Mouse (Mus musculus): ENCODE results near the gene Ccdc85c. TPM values are rescaled to one million over a fixed set of nuclear protein-coding genes. Genes with fewer than 3 reads are reported as not detected.

The Ccdc85c gene
- total and polyA plus RNA-seq, 2 experiments from 2014 or later = 19.9 to 89.6 TPM

DNA sequence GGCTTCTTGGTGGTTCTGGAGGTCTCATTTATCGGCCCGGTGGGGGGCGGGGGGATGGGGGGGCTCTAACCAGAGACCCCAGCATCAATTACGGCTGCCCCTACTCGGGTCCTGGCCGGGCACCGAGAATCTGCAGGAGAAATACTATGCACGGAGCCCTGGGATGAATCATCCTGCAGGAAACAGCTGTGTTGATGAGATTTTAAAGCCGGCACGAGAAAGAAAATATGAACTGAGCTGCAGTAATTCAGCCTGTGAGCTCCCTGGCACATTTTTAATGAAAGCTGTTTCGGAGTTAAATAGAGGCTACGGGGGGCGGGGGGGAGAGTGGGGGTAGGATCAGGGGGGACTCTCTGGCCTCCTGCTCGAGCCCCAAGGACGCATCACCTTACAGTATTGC, 56.1 kb downstream of the Ccdc85c start:
- Histone ChIP-seq H3K4me3 (ENCODE audit: low read depth, low read length) (no peak overlapping the region), H3K27ac (ENCODE audit: low read depth, low read length) (peak overlapping the region; percentile 34; the same call in 1 of the 2 replicates), H3K9me3 (ENCODE audit: low read length) (no peaks in the 10 kb centered on the region), H3K27me3 (ENCODE audit: insufficient read depth, low read length) (no peaks in the 10 kb centered on the region), H3K9ac (replicated peaks; ENCODE audit: low read length, poor library complexity, severe bottlenecking) (no peak overlapping the region; the same call in 1 of the 2 replicates), H3K4me1 (ENCODE audit: insufficient read depth, low read length) (peaks cover 10% of the 10 kb centered on the region; the same call in 1 of the 2 replicates), H3K4me2 (ENCODE audit: low read depth, low read length, poor library complexity, severe bottlenecking) (no peak overlapping the region), H3K36me3 (ENCODE audit: insufficient read depth, low read length) (no peaks in the 10 kb centered on the region)
- ATAC-seq (ENCODE audit: low FRiP score) = no peak
- TF ChIP-seq CTCF (IDR thresholded peaks at IDR 0.05) = no peak
- DNase-seq (ENCODE audit: low spot score) = peak; percentile 60
- WGBS = 41% methylated on average over 15 of the region's 15 CpGs

DNA sequence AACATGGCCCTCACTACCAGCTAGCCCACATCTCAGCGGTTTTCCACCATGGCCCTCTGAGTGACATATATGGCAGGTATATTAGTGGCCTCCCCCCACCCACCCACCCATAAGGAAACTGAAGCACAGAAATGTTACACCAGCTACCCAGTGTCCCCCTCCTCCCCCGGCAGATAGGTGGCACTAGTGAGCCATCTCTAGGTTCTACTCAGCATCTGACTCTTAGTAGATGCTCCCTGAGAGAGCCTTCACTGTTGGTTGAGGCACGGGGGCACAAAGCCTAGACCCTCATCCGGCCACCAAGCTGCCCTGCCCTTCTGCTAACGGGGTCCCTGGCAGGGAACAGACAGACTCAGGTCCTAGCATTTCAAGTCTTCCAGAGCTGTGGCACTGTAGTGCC, 57.7 kb downstream of the Ccdc85c start:
- H3K4me1 ChIP-seq (ENCODE audit: insufficient read depth, low read length) = peaks cover 10% of the 10 kb centered on the region; the same call in 1 of the 2 replicates
- no peak overlapping the region for H3K4me3 ChIP-seq (ENCODE audit: low read depth, low read length)
- no peak for DNase-seq (ENCODE audit: low spot score)
- H3K27me3 ChIP-seq (ENCODE audit: insufficient read depth, low read length) = no peaks in the 10 kb centered on the region
- no peak for ATAC-seq (ENCODE audit: low FRiP score)
- no peaks in the 10 kb centered on the region for H3K36me3 ChIP-seq (ENCODE audit: insufficient read depth, low read length)
- no peak overlapping the region for H3K27ac ChIP-seq (ENCODE audit: low read depth, low read length)
- no peaks in the 10 kb centered on the region for H3K9me3 ChIP-seq (ENCODE audit: low read length)
- TF ChIP-seq CTCF (IDR thresholded peaks at IDR 0.05) = peak; percentile 68
- no peak overlapping the region for H3K4me2 ChIP-seq (ENCODE audit: low read depth, low read length, poor library complexity, severe bottlenecking)
- 62% methylated on average over 5 of the region's 5 CpGs for WGBS
- 0 out of 2 replicates have a peak overlapping the region, but pooled peaks have one; percentile 19 for H3K9ac ChIP-seq (replicated peaks; ENCODE audit: low read length, poor library complexity, severe bottlenecking)

DNA sequence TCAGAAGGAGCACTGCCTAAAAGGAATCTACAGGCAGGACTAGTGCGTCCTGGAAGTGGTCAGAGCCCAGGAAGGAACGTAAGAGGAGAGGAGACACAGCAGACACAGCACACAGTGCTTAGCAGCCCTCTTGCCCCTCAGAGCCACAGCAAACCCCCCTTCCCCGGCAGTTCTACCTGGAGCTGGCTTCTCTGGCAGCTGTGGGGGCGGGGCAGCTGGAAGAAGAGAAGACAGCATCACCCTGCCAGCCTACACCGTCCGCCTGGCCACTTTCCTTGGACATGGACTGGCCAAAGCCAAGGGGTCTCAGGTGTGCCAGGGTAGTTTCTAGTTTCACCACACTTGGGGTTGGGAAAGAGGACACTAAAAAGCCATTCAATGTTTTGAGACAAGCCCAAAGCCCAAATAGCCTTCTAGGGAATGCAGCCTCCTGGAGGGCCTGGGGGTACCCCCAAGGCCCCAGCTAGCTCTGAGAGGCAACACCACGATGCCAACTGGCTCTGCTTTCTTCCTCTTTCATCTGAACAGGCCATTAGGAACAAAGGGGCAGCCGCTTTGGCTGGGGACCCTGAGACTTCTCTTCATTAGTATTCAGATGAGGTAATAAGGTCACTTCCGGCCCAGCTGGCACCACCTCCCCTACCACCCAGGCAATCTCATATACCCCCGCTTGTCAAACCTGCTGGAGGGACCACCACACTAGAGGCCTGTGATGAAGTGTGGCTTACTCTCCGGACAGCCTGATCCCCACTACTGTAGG, 58.4 kb downstream of the Ccdc85c start:
- Histone ChIP-seq H3K9me3 (ENCODE audit: low read length) (no peaks in the 10 kb centered on the region), H3K36me3 (ENCODE audit: insufficient read depth, low read length) (no peaks in the 10 kb centered on the region), H3K4me3 (ENCODE audit: low read depth, low read length) (no peak overlapping the region), H3K27ac (ENCODE audit: low read depth, low read length) (no peak overlapping the region), H3K4me2 (ENCODE audit: low read depth, low read length, poor library complexity, severe bottlenecking) (no peak overlapping the region), H3K27me3 (ENCODE audit: insufficient read depth, low read length) (no peaks in the 10 kb centered on the region), H3K4me1 (ENCODE audit: insufficient read depth, low read length) (peaks cover 10% of the 10 kb centered on the region; the same call in 1 of the 2 replicates), H3K9ac (replicated peaks; ENCODE audit: low read length, poor library complexity, severe bottlenecking) (0 out of 2 replicates have a peak overlapping the region, but pooled peaks have one; percentile 19)
- no peak for TF ChIP-seq CTCF (IDR thresholded peaks at IDR 0.05)
- no peak for ATAC-seq (ENCODE audit: low FRiP score)
- DNase-seq (ENCODE audit: low spot score) = peak; percentile 63
- WGBS = 55% methylated on average over 11 of the region's 11 CpGs

DNA sequence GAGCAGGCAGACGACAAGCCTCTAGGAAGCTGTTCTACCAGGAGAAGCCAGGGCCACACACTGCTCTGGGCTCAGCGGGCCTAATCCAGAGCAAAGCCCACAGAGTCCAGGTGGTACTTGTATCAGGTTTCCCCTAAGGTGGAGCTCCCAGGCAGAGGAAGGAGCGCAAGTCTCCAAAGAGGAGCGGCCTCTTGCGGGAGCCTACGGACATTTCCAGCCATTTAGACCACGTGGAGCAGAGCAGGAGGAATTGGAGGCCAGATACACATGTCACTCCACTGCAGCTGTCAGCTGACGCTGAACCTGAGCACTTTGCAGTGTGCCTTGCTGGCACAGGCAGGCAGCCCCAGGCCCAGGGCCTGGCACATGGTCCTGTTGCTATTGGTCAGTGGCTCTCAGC, 60.1 kb downstream of the Ccdc85c start:
- no peak overlapping the region for H3K4me2 ChIP-seq (ENCODE audit: low read depth, low read length, poor library complexity, severe bottlenecking)
- DNase-seq (ENCODE audit: low spot score) (no peak), ATAC-seq (ENCODE audit: low FRiP score) (no peak)
- H3K36me3 ChIP-seq (ENCODE audit: insufficient read depth, low read length) = no peaks in the 10 kb centered on the region
- no peak overlapping the region for H3K27ac ChIP-seq (ENCODE audit: low read depth, low read length)
- no peak overlapping the region for H3K4me3 ChIP-seq (ENCODE audit: low read depth, low read length)
- no peak overlapping the region for H3K9ac ChIP-seq (replicated peaks; ENCODE audit: low read length, poor library complexity, severe bottlenecking)
- WGBS = 67% methylated on average over 8 of the region's 8 CpGs
- no peak for TF ChIP-seq CTCF (IDR thresholded peaks at IDR 0.05)
- no peaks in the 10 kb centered on the region for H3K9me3 ChIP-seq (ENCODE audit: low read length)
- H3K4me1 ChIP-seq (ENCODE audit: insufficient read depth, low read length) = peaks cover 4% of the 10 kb centered on the region; the same call in 1 of the 2 replicates
- no peaks in the 10 kb centered on the region for H3K27me3 ChIP-seq (ENCODE audit: insufficient read depth, low read length)

DNA sequence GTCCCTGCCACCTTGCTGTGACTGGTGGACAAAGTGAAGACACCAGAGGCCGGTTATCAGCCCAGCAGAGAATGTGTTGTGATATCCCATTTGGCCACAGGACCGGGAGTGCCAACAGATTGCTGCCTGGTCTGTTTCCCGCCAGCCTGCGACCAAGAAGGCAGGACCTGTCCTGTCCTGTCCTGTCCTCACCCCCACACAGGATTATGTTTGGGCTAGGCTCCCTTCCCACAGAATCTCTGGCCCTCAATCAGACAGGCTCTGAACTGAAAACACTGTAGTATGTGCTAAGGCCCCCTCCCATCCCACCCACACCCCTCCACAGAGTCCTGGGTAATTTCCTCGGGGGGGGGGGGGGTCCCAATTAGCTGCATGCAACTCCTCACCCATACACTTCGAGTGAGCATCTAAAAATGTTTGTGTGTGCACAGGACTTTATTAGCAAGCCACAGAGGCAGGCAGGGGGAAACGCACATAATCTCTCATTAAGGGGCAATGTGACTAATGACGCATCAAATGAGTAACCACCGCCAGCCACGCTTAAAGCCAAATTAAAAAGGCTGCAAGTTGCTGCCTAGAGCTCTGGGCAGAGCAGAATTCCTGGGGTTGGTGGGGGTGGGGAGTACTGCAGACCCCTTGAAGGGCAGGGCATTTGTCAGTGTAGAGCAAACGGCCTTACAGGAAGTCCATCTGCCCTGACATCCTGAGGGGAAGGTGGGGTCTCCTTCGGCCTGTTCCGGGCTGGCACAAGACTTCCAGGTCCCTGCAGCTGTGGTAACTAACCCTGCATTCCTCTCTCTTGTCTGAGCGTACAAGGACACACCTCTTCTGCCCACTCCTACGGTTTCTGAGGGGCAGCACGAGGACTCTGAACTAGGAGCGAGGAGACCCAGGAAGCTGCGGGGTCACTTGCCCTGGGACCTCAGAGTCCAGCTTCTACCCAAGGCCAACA, 61.9 kb downstream of the Ccdc85c start:
- no peaks in the 10 kb centered on the region for H3K9me3 ChIP-seq (ENCODE audit: low read length)
- H3K4me1 ChIP-seq (ENCODE audit: insufficient read depth, low read length) = peaks cover 4% of the 10 kb centered on the region; the same call in 1 of the 2 replicates
- H3K36me3 ChIP-seq (ENCODE audit: insufficient read depth, low read length) = no peaks in the 10 kb centered on the region
- no peak overlapping the region for H3K27ac ChIP-seq (ENCODE audit: low read depth, low read length)
- 58% methylated on average over 18 of the region's 18 CpGs for WGBS
- no peak overlapping the region for H3K9ac ChIP-seq (replicated peaks; ENCODE audit: low read length, poor library complexity, severe bottlenecking)
- DNase-seq (ENCODE audit: low spot score) (peak; percentile 57), ATAC-seq (ENCODE audit: low FRiP score) (no peak)
- H3K4me3 ChIP-seq (ENCODE audit: low read depth, low read length) = no peak overlapping the region
- no peaks in the 10 kb centered on the region for H3K27me3 ChIP-seq (ENCODE audit: insufficient read depth, low read length)
- H3K4me2 ChIP-seq (ENCODE audit: low read depth, low read length, poor library complexity, severe bottlenecking) = no peak overlapping the region
- no peak for TF ChIP-seq CTCF (IDR thresholded peaks at IDR 0.05)
